Mouse (Mus musculus): ENCODE measurements around the gene Ugt3a2. TPM values are rescaled to one million over a fixed set of nuclear protein-coding genes. Genes with fewer than 3 reads are reported as not detected.

The Ugt3a2 gene
- polyA plus RNA-seq, 1 experiment from 2014 or later = not detected

DNA sequence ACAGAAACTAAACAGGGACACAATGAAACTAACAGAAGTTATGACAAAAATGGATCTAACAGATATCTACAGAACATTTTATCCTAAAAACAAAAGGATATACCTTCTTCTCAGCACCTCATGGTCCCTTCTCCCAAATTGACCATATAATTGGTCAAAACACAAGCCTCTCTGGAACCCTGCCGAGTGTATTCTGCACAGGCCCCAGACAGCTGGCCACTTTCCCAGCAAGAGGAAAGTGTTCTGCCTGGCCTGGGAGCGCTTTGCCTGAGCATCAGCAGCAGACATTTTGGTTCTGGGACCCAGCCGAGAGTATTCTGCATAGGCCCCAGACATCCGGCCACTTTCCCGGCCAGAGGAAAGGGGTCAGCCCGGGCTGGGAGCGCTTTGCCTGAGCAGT lies 40.9 kb downstream of the Ugt3a2 start:
- Histone ChIP-seq H3K4me1 (ENCODE audit: control insufficient read depth, insufficient read depth, low read length) (no peaks in the 10 kb centered on the region), H3K4me2 (ENCODE audit: low read depth, low read length) (no peak overlapping the region), H3K4me3 (ENCODE audit: low read depth, low read length) (no peak overlapping the region), H3K9me3 (ENCODE audit: control insufficient read depth, low read length) (no peaks in the 10 kb centered on the region), H3K36me3 (ENCODE audit: control insufficient read depth, insufficient read depth, low read length) (no peaks in the 10 kb centered on the region), H3K27ac (ENCODE audit: low read depth, low read length) (no peak overlapping the region), H3K27me3 (ENCODE audit: control insufficient read depth, insufficient read depth, low read length) (no peaks in the 10 kb centered on the region), H3K9ac (replicated peaks; ENCODE audit: low read depth, low read length) (no peak overlapping the region)
- 94% methylated on average over 7 of the region's 7 CpGs for WGBS
- ATAC-seq (ENCODE audit: low read depth) = no peak

GRCm38 (mm10) chr15:9409475-9409874 lies 74.1 kb downstream of the Ugt3a2 start:
- 91% methylated on average over 3 of the region's 3 CpGs for WGBS
- no peak overlapping the region for H3K9ac ChIP-seq (replicated peaks; ENCODE audit: low read depth, low read length)
- H3K4me3 ChIP-seq (ENCODE audit: low read depth, low read length) = no peak overlapping the region
- no peaks in the 10 kb centered on the region for H3K9me3 ChIP-seq (ENCODE audit: control insufficient read depth, low read length)
- ATAC-seq (ENCODE audit: low read depth) = no peak
- H3K36me3 ChIP-seq (ENCODE audit: control insufficient read depth, insufficient read depth, low read length) = no peaks in the 10 kb centered on the region
- H3K4me2 ChIP-seq (ENCODE audit: low read depth, low read length) = no peak overlapping the region
- no peaks in the 10 kb centered on the region for H3K27me3 ChIP-seq (ENCODE audit: control insufficient read depth, insufficient read depth, low read length)
- H3K4me1 ChIP-seq (ENCODE audit: control insufficient read depth, insufficient read depth, low read length) = no peaks in the 10 kb centered on the region
- no peak overlapping the region for H3K27ac ChIP-seq (ENCODE audit: low read depth, low read length)

Other genes with a start within 250 kb of the Ugt3a2 start
- 6.8 and 14.8 TPM in 2 replicates for gene Lmbrd2, start 195.0 kb upstream of the Ugt3a2 start, polyA plus RNA-seq (2014; fragmentation: Nextera tagmentation; extraction: Ambion mirVana)
- gene Skp2, start 180.1 kb upstream of the Ugt3a2 start, polyA plus RNA-seq (2014; fragmentation: Nextera tagmentation; extraction: Ambion mirVana) = 14.2 and 19.8 TPM in 2 replicates
- not detected in 2 replicates for gene Ugt3a1, start 58.7 kb upstream of the Ugt3a2 start, polyA plus RNA-seq (2014; fragmentation: Nextera tagmentation; extraction: Ambion mirVana)
- 3.2 and 4.4 TPM in 2 replicates for gene Capsl, start 100.5 kb downstream of the Ugt3a2 start, polyA plus RNA-seq (2014; fragmentation: Nextera tagmentation; extraction: Ambion mirVana)
- 0.13 and 0.31 TPM in 2 replicates for gene Il7r, start 194.6 kb downstream of the Ugt3a2 start, polyA plus RNA-seq (2014; fragmentation: Nextera tagmentation; extraction: Ambion mirVana)